Mouse (Mus musculus) embryonic facial prominence, embryonic 11.5 days (tissue): ENCODE data around the gene Rec114. TPM values are rescaled to one million over a fixed set of nuclear protein-coding genes. Genes with fewer than 3 reads are reported as not detected.

ENCODE experiments used
- ATAC-seq: fragments of 200-750 bp; cut with Nextera tagmentation; replicated peaks from 2 replicates; pipeline ENCODE4 v1.8.0; 2017; ENCODE audit warnings: low read depth; ENCODE audit not compliant: insufficient number of reproducible peaks, low FRiP score, low TSS enrichment
- DNase-seq: peaks from one replicate; pipeline ENCODE4 v3.0.0-alpha.2; 2015; ENCODE audit warnings: low spot score
- H3K27ac ChIP-seq: fragments of 300-500 bp; sonication (generic); replicated peaks from 2 replicates; pipeline ENCODE4 v1.5.1; 2014; ENCODE audit warnings: mild to moderate bottlenecking, low read depth, low read length, control low read depth
- H3K27me3 ChIP-seq: fragments of 300-500 bp; sonication (generic); 2 replicates; pipeline ENCODE4 v1.6.1; 2014; ENCODE audit warnings: mild to moderate bottlenecking, low read length, moderate library complexity, mixed read lengths; ENCODE audit not compliant: control insufficient read depth, insufficient read depth
- H3K36me3 ChIP-seq: fragments of 300-500 bp; sonication (generic); replicated peaks from 2 replicates; pipeline ENCODE4 v1.6.1; 2014; ENCODE audit warnings: low read depth, mild to moderate bottlenecking, low read length, moderate library complexity, mixed read lengths; ENCODE audit not compliant: control insufficient read depth, insufficient read depth
- H3K4me1 ChIP-seq: fragments of 300-500 bp; sonication (generic); 2 replicates; pipeline ENCODE4 v1.6.1; 2014; ENCODE audit warnings: low read length, mixed read lengths; ENCODE audit not compliant: control insufficient read depth, insufficient read depth
- H3K4me2 ChIP-seq: fragments of 300-500 bp; sonication (generic); 2 replicates; pipeline ENCODE4 v1.6.1; 2014; ENCODE audit warnings: low read depth, mild to moderate bottlenecking, control low read depth, low read length, moderate library complexity
- H3K4me3 ChIP-seq: fragments of 300-500 bp; sonication (generic); 2 replicates; pipeline ENCODE4 v1.5.1; 2014; ENCODE audit warnings: low read depth, low read length, control low read depth
- H3K9ac ChIP-seq: fragments of 300-500 bp; sonication (generic); replicated peaks from 2 replicates; pipeline ENCODE4 v1.6.1; 2014; ENCODE audit warnings: mild to moderate bottlenecking, control low read depth, low read length
- H3K9me3 ChIP-seq: fragments of 300-500 bp; sonication (generic); replicated peaks from 2 replicates; pipeline ENCODE4 v1.6.1; 2016; ENCODE audit warnings: mild to moderate bottlenecking, low read length, inconsistent platforms, mixed read lengths; ENCODE audit not compliant: control insufficient read depth
- WGBS: fragments of 180-500 bp; shearing (Covaris S2); extraction: QIAGEN DNeasy Blood & Tissue Kit; methylation state at CpG from one replicate; pipeline ENCODE4 v1.1.7; 2014; 5-methylcytosine and 5-hydroxymethylcytosine counted together
- polyA plus RNA-seq: library from polyadenylated mRNA; unstranded; fragments of >200 nt; fragmentation: Nextera tagmentation; extraction: Ambion mirVana; gene quantifications from 2 replicates; pipeline ENCODE4 v1.2.1, GENCODE M21; 2014

Gene Rec114
- polyA plus RNA-seq, 1 experiment from 2014 or later: 1.9 TPM

DNA sequence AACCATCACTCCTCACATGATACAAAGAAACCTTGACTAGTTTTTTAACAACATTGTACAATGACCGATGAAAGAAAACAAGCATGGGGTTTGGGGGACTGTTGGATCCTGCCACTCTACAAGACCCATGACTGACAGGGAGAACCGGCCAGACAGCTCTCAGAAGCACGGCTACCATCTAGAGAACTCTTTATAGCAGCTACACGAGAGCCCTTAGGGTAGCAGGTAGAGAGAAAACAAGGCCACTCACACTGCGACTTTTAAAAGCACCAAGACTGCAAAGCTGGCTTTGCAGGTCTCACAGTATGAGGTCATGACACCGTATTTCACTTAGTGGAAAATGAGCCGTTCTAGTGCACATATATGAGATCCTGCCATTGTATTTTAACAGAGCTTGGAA is 33.1 kb downstream of the Rec114 start:
- H3K36me3 ChIP-seq: no peaks in the 10 kb centered on the region
- no peaks in the 10 kb centered on the region for H3K27me3 ChIP-seq
- no peak overlapping the region for H3K4me2 ChIP-seq
- no peak for ATAC-seq
- H3K4me1 ChIP-seq: no peaks in the 10 kb centered on the region
- WGBS: 65% methylated on average over 7 of the region's 7 CpGs
- no peak overlapping the region for H3K27ac ChIP-seq
- DNase-seq: peak; percentile 24
- no peaks in the 10 kb centered on the region for H3K9me3 ChIP-seq
- H3K4me3 ChIP-seq: no peak overlapping the region
- H3K9ac ChIP-seq: no peak overlapping the region

DNA sequence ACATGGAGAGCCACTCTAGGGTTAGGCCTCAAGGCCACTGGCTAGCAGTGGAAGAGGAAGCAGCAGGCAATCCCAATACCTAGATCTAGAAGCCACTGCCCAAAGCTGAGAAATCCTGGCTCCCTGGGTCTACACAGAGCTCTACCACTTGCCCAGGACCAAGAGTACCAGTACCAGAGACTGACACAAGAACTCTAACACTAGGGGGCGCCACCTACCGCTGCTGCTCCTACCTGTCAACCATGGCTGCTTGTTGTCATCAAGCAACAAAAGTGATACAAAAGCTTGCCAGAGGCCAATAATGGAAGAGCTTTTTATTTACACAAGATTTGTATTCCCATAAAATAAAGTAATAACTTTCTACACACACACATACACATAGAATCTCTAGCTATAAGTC is 33.8 kb downstream of the Rec114 start:
- no peak overlapping the region for H3K4me2 ChIP-seq
- no peaks in the 10 kb centered on the region for H3K4me1 ChIP-seq
- H3K27me3 ChIP-seq: no peaks in the 10 kb centered on the region
- DNase-seq (peak; percentile 69), ATAC-seq (no peak)
- H3K4me3 ChIP-seq: no peak overlapping the region
- no peaks in the 10 kb centered on the region for H3K36me3 ChIP-seq
- no peak overlapping the region for H3K9ac ChIP-seq
- 9% methylated on average over 2 of the region's 2 CpGs for WGBS
- no peaks in the 10 kb centered on the region for H3K9me3 ChIP-seq
- H3K27ac ChIP-seq: no peak overlapping the region

DNA sequence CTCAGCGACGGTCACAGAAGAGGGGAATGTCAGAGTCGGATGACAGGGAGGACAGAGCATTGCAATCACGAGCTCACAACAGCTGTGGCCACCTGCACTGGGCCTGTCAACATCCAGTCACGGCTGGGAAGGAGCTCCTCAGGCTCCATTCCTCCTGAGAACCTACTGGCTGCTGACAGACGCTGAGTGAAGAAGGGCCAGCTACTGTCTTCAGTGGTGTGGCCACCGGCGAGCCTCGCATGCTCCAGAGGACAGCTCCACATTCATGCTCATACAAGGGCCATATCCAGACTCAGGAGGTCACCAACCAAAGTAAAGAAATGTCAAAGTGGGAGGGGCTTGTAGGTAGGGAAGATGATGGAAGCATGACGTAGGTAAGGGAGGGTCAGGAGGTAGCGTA is 36.0 kb downstream of the Rec114 start:
- H3K4me3 ChIP-seq: no peak overlapping the region
- no peak overlapping the region for H3K27ac ChIP-seq
- H3K4me1 ChIP-seq: no peaks in the 10 kb centered on the region
- DNase-seq: no peak
- ATAC-seq: no peak
- no peaks in the 10 kb centered on the region for H3K36me3 ChIP-seq
- no peak overlapping the region for H3K9ac ChIP-seq
- no peaks in the 10 kb centered on the region for H3K27me3 ChIP-seq
- no peak overlapping the region for H3K4me2 ChIP-seq
- WGBS: 79% methylated on average over 11 of the region's 11 CpGs
- no peaks in the 10 kb centered on the region for H3K9me3 ChIP-seq

DNA sequence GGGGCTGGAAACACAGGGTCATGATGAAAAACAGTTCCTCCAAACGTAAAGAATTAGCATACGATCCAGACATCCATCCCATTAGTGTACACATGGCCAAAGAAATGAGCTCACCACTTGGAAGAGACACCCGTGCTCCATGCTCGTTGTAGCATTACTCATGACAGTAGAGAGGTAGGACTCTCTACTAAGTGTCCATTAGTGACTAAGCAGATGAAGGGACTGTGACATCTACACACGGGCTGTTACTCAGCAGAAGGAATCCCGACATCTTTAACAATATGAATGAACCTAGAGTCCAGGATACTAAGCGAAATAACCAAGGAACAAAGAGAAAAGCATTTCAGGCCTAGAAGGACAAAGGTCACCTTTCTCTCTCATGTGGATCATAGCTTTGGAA is 37.7 kb downstream of the Rec114 start:
- no peak for ATAC-seq

DNA sequence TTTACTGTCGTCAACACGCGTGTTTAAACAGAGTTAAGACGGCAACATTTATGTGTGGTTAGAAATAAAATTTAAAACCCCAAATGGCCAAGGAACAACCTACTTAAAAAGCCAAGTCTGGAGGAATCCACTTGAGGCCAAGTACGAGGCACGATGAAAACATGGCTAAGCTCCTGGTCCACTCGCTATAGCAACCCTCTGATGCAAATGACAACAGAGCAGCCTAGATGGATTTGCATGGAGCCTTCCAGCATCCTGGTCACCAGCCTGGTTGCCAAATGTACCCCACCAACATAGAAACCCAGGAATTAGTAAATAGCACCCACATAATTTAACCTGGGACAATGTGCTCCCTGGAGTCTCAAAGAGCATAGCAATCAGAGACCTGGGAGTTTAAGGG is 40.0 kb downstream of the Rec114 start:
- whole genome bisulfite sequencing: 91% methylated on average over 7 of the region's 7 CpGs
- Histone ChIP-seq H3K36me3 (no peaks in the 10 kb centered on the region), H3K27me3 (no peaks in the 10 kb centered on the region), H3K4me2 (no peak overlapping the region), H3K4me1 (no peaks in the 10 kb centered on the region), H3K4me3 (no peak overlapping the region), H3K9me3 (no peaks in the 10 kb centered on the region), H3K9ac (no peak overlapping the region), H3K27ac (no peak overlapping the region)
- DNase-seq (no peak), ATAC-seq (no peak)

More for the DNA sequence above, 37.7 kb downstream of the Rec114 start:
- Histone ChIP-seq H3K9me3 (no peaks in the 10 kb centered on the region), H3K4me1 (no peaks in the 10 kb centered on the region), H3K27ac (no peak overlapping the region), H3K36me3 (no peaks in the 10 kb centered on the region), H3K4me2 (no peak overlapping the region), H3K27me3 (no peaks in the 10 kb centered on the region), H3K9ac (no peak overlapping the region), H3K4me3 (no peak overlapping the region)
- WGBS: 81% methylated on average over 7 of the region's 7 CpGs
- no peak for DNase-seq

DNA sequence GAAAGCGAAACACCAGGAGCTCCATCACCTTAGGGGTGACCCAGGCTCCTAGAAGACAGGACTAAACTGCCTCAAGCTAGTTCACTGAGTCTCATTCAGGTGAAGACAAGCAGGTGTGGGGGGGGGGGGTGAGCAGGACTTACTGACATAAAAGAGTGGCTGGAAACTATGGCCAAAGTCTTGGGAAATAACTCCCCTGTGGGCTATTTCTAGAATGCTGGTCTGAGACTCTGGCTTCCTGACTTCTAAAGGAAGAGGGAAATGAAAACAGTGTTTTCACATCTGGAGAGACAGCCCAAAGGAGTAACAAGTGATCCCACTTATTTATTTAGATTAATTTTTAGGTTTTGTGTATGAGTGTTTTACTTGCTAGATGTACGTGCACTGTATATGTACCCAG is 42.0 kb downstream of the Rec114 start:
- H3K27ac ChIP-seq: no peak overlapping the region
- WGBS: 77% methylated on average over 2 of the region's 2 CpGs
- no peaks in the 10 kb centered on the region for H3K36me3 ChIP-seq
- H3K4me1 ChIP-seq: no peaks in the 10 kb centered on the region
- DNase-seq: no peak
- H3K4me2 ChIP-seq: no peak overlapping the region
- no peaks in the 10 kb centered on the region for H3K27me3 ChIP-seq
- ATAC-seq: no peak
- H3K4me3 ChIP-seq: no peak overlapping the region
- H3K9ac ChIP-seq: no peak overlapping the region
- H3K9me3 ChIP-seq: no peaks in the 10 kb centered on the region

DNA sequence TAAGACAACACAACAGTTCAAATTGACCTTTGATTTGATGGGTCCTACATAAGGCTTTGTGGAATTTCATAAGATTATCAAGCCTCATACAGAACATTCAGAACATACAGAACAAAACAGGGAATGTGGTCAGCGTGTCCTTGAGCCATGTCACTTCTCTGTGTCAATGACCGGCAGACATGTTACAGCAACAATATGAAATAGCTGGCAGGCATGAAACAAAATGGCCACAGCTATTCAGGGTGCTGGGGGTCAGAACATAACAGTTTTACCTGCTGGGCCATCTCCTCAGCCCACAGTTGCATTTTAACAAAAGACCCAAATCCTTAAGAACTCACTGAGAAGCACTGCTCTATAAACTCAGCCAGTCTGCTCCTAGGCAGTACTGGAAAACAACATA is 45.3 kb downstream of the Rec114 start:
- H3K4me1 ChIP-seq: no peaks in the 10 kb centered on the region
- DNase-seq: no peak
- no peak for ATAC-seq
- H3K9ac ChIP-seq: no peak overlapping the region
- 91% methylated on average over 2 of the region's 2 CpGs for WGBS
- H3K9me3 ChIP-seq: no peaks in the 10 kb centered on the region
- no peak overlapping the region for H3K27ac ChIP-seq
- no peaks in the 10 kb centered on the region for H3K27me3 ChIP-seq
- H3K4me2 ChIP-seq: no peak overlapping the region
- no peak overlapping the region for H3K4me3 ChIP-seq
- no peaks in the 10 kb centered on the region for H3K36me3 ChIP-seq

DNA sequence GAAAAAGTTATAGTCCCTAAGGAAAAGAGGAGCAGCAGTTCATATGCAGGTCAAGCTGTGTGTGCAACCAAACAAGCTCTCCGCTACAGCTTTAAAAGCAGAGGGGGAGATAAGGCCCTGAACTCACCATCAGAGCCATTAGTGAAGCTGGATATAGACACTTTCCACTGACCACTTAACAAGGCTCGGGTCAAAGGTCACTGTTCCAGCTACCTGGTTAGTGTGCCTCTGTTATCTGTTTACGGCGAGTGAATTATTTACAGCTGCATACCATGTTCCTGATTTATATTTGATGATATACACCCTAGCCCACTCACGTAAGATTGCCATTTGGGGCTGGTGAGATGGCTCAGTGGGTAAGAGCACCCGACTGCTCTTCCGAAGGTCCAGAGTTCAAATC is 52.3 kb downstream of the Rec114 start:
- H3K4me2 ChIP-seq: no peak overlapping the region
- no peaks in the 10 kb centered on the region for H3K36me3 ChIP-seq
- no peaks in the 10 kb centered on the region for H3K27me3 ChIP-seq
- H3K9ac ChIP-seq: no peak overlapping the region
- 82% methylated on average over 7 of the region's 7 CpGs for WGBS
- H3K4me1 ChIP-seq: no peaks in the 10 kb centered on the region
- H3K27ac ChIP-seq: no peak overlapping the region
- no peak overlapping the region for H3K4me3 ChIP-seq
- no peaks in the 10 kb centered on the region for H3K9me3 ChIP-seq
- DNase-seq (no peak), ATAC-seq (no peak)
